Mouse (Mus musculus) fat pad, adult 2 months (tissue): ENCODE measurements around the gene Dpt.
"Not testable (repeated sequence)": the region's sequence is repeated elsewhere in the genome, so short reads cannot be mapped to it uniquely, and the experiment has no call there.

ENCODE experiments used
- DNase-seq: peaks from one replicate; pipeline ENCODE4 v3.0.0-alpha.2; 2011; ENCODE audit warnings: low read depth, low spot score; ENCODE audit errors: extremely low read depth

Gene Dpt

DNA sequence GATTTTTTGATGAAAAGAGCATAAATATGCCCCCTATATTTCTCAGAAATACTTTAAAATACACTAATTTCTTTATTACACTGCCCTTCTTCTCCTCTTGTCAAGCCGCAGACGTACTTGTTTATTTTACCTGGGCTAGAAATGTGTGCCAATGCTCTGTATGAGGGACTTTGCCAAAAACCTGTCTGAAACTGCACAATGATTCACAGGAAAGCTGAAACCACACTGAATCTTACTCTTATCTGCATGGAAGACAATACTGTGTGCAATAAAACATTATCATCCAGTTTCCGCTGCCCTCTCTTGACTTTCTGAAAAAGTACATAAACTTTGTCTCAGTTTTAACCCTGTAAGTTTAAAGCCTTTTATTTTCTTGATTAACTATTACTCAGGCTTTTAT, 20.9 kb downstream of the Dpt start:
- DNase-seq, result no peak

DNA sequence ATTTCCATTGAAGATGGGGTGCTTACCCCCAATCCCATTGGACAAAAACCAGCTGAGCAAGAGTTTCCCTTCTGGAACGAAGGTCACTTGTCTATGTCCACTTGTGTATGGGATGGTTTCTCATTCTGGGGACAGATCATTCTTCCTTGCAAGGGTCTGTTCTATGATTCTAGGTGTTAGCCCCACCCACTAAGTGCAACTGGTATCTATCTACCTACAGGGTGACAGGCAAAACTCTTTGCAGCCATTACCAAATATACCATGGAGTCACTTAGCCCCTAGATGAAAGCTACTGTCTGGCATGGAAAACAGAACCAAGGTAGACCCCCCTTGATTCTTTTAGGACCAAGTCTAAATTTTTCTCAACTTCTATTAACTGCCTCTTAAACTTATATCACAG, 24.9 kb downstream of the Dpt start:
- DNase-seq, result no peak

DNA sequence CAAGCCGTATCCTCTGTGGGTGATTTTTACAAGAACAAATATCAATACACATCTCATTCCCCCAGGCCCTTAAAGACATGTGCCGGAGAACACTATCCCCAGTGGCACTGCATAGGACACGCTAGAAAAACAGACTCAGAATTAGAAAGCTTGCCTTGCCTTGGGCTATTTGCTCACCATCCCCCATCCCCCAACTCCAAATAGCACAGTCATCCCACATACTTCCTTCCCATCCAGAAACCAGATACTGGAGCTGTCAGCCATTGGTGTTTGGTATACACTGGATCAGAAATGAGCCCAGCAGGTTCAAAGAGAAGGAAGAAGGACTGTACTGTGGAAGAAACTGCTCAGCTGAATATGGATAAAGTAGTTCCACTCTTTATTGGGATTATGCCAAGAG, 25.4 kb downstream of the Dpt start:
- no peak for DNase-seq

DNA sequence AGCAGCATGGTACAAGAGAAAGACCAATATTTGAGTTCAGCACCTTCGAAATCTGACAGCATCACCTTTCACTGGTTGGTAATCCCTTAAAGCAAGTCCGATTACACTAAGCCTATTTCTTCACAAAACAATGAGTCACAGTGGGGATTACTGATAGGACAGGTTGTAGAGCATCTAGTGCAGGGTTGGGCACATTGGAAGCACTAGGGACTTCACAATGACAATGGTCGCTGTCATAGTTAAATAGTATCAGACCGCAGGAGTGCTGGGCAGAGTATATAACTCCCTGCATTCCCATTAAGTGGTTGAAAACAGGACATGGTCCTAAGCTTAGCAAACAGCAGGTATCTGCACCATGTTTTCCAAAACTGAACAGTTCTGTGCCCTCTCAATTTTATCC, 25.8 kb downstream of the Dpt start:
- DNase-seq, result no peak

DNA sequence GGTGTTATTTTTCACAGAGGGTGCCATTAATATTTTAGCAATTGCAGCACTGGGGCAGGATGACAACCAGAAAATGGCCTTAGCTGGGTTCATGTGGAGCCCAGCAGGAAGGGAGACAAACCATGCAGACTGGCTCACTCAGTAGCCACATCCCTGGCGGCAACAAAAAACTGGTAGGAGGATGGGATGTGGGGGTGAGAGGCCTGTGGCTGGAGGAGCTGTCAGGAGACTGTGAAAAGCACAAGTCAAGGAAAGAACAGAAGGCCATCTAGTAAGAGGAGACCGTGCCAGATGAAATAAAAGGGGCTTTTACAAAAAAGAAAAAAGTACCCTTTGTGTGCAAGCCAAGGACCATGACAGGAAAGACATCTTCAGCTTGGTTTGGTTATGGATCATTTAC, 28.5 kb downstream of the Dpt start:
- DNase-seq, result no peak

DNA sequence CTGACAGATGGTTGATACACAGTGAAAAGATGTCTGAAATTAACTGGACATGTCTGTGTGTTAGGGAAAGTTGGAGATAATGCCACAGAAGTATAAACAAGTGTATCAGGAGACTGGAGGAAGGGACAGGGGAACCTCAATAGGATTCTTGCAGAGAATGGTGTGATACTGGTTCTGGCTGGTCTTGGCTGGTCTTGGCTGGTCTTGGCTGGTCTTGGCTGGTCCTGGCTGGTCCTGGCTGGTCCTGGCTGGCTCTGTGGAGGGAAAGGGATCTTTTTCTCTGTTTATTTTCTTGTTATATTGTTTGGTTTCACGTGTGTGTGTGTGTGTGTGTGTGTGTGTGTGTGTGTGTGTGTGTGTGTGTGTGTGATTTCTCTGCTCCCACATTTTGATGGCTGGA, 33.4 kb downstream of the Dpt start:
- DNase-seq, result no peak

DNA sequence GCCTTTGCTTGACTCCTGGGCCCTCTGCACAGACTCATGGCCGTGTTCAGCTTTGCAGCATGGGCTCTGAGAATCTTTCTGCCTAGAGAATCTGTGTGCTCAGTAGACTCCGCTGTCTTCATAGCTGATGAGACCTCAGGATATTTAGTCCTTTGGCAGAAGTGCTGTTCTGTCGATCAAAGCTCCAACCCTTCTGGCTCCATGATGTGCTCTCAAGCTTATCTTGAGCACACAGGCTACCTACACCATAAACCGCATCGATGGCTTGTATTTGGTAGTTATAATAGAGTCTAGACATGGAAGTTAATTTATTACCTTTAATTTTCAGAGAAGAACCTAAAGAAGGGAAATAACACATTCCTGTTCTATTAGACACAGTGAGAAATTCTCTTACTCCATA, 36.0 kb downstream of the Dpt start:
- no peak for DNase-seq

DNA sequence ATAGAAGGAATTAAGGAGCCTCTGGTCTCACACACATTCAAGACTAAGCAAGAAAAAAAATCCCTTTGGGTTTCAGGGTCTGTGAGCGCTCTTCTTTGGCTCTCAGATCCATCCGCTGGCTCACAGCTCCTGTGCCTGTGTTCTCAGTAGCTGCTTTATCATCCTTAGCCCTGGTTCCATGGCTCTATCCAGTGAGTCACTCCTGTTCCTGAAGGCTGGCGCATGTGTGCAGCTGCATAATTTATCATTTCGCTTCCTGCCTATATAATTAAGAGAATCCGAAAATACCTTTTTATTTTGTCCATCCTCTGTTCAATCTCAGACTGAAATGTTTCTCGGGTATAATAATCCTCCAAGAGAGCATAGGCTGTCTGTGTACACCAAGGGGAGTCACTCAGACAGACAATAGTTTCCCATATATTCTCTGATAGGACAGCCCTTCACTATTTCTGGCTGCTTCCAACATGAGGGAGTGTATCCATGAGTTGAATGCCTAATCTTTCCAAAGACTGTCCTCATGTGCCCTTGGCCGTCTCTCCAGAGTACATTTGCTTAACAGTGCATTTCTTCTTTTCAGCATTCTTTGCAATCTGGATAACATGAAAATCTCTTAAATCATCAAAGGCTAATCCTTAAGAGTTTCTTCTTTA, 52.3 kb downstream of the Dpt start:
- no peak for DNase-seq

DNA sequence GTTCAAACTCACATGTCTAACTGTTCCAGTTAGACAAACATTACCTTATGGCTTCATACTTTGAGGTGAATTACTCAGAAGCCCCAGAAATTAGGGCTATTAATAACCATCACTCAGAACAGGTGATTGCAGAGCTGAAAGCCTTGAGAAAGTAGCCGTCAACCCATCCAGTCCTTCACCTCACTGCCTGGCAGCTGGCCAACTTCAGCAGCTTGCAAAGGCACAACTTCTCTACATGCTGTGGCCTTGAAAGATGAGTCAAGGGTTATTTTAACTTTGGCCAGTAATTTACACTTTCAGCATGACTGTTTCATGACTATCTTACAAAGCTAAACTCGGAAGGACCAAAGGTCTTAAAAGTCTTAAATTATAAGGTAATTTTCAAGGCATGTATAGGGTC, 59.3 kb downstream of the Dpt start:
- not testable (repeated sequence) for DNase-seq

DNA sequence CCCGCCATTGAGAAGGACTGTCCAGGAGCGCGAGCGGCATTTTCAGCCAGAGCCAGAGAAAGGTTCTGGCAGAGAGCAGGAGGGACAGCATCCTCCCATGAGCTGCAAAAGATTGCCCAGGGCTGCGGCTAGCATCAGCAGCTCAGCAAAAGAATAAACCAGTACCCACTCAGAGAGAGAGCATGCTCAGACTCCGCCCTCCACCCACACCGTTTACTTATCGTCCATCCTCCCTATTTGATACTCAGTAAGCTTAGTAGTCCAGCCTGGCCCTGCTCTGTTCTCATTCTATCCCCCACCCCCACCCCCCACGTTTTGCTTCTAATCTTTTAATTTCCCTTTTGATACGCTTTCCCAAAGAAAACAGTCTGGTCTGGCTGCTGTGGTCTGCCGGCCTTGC, 63.5 kb downstream of the Dpt start:
- DNase-seq, result no peak

DNA sequence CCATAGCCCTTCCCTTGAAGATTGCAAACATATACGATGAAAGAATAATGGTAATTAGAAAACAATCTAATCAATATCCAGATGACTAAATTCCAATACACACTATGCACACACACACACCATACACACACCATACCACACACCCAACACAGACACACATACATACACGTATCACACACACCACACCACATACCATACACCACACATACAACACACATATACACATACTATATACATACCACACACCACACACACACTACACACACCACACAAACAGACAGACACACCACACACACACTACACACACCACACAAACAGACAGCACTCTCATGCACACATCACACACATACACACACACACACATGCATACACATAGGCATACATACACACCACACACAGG, 64.3 kb downstream of the Dpt start:
- DNase-seq, result no peak

DNA sequence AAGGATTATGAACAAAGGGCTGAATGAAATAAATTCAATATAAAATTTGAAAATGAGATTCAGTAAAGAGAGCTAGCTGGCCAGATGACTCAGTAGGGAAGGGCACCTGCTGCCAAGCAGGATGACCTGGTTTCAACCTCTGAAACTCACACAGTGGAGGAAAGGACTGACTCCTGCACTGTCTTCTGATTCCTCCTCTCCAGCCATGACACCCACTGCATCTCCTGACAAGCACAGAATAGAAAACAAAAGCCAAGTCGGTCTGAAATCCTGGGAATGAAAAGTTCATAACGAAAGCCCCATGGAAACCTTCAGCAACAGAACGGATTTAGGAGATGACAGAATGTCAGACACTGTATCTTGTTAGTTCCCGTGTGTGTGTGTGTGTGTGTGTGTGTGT, 65.1 kb downstream of the Dpt start:
- DNase-seq, result no peak

DNA sequence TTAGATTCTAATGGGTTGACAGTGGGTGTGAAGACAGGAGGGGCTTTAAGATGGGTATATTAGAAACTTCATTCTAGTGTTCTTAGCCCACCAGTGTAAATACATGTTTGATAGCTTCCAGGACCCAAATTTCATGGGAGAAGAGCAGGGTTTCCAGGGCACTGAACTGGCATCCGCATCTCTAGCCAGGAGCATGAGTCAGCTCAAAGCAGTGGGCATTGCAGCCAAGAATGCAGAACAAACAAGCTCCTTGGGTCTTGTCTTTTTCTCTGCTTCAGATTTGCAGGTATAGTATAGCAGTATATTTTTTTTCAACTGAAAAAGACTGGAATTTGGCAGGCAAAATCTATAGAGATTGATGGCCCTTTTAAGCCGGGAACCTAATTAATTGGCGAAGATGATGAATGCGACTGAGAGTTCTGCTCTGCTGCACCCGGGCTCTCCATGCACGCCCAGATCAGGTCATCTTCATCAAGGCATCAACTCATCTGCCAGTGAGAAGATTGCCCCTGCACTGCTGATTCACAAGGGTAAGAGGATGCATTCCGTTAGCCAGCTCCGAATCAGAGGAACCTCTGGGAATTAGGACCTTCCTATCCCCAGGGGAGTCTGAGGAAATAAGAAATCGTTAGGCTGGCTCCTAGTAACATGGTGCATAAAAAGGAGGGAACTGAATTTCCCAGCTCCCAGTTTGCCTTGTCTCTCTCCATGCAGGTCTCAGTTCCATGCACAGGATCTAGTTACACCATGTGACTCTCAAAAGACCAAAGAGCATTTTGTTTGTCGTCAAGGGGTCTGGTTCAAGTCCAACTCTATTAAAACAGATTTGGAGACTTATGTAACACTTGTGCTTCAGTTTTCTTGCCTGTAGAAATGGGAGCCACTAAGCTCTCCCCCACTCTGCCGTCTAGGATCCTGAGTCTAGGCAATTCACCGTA, 66.8 kb downstream of the Dpt start:
- no peak for DNase-seq

DNA sequence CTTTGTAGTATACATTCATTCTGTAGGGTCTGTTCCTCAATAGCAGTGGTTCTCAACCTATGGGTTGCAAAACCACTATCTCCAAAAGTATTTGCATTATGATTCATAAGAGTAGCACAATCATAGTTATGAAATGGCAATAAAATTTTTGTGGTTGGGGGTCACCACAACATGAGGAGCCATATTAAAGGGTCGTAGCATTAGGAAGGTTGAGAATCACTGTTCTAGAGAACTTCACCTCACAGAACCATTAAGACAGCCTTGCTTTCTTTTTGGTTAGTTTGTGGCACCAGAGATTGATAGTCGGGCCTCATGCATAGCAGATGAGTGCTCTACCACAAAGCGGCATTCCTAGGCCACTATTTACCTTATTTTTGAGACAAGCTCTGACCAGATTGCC, 68.2 kb downstream of the Dpt start:
- no peak for DNase-seq

DNA sequence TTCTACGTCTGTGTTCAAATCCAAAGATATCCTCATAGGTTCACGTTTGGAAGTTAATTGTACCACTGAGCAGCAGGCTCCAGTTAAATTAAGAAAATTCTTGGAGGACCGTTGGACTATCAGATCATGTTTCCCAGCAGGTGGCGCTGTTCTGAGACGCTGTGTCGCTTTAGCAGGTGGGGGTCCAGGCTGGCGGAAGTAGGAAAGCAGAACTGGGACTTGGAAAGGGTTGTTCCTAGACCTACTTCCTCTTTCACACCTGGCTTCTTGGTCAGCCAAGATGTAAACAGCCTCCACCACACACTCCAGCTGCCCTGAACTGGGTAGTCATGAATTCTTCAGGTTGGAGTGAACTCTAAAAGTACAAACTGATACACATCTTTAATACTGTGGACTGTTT, 74.2 kb downstream of the Dpt start:
- no peak for DNase-seq
